Mouse (Mus musculus): ENCODE measurements around the gene Hdlbp. TPM values are rescaled to one million over a fixed set of nuclear protein-coding genes. Genes with fewer than 3 reads are reported as not detected.
"Not testable (repeated sequence)": the region's sequence is repeated elsewhere in the genome, so short reads cannot be mapped to it uniquely, and the experiment has no call there.

Gene Hdlbp
- polyA plus RNA-seq (2014; fragmentation: Nextera tagmentation; extraction: Ambion mirVana), result 137 and 144 TPM in 2 replicates

DNA sequence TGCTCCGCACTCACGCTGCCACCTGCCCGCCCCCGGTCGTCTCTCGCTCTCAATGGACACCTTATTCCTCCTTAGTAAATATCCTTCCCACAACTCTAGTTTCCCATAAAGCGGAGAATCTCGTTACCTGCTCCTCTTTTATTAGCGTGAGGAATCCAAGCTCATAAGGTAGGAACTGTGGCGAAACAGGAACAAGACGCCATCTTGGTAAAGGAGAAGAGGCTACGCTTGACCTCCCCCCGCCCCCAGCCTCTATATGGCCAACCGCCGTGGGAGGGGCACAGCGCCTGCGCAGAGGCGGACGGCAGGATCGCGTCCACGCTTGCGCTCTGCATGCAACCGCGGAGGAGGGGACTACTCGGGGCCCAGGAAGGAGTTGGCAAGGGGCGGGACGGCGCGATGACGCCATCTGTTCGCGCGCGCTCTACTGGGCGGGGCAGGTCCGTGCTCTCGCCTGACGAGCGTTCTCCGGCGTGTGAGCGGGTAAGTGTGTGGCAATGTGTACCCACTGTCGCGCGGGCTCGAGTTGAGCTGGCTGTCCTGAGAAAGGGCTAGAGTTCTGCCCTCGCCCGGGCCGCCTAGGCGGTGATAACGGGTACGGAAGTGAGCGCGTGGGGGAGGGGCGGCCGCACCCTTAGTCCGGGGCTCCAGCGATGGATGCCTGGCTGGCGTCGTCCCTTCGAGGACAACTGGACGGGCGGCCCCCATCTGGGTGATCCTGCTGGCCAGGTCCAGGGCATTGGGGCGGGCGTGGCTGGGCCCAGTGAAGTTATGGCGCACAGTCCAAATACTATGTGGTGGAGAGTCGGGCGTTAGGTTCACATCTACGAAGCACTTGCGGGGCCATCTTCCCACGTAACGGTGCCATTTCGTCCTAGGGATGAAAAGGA, at the start of gene Hdlbp:
Gene Hdlbp, minus strand, starts transcription at position 230 of the 890 bp plus-strand sequence.
- H3K4me1 ChIP-seq (ENCODE audit: control insufficient read depth, insufficient read depth, low read length), result peaks cover 10% of the 10 kb centered on the region
- H3K27ac ChIP-seq (ENCODE audit: low read depth, low read length), result peak within 1 kb of the TSS; percentile 98
- under 1% methylated on average over 74 of the region's 74 CpGs for WGBS (ENCODE audit: insufficient replicate concordance)
- peak; percentile 95 for ATAC-seq (replicated peaks; ENCODE audit: insufficient number of reproducible peaks, low FRiP score, low TSS enrichment)
- peak within 1 kb of the TSS; percentile 94 for H3K9ac ChIP-seq (ENCODE audit: low read depth, low read length)
- no peaks in the 10 kb centered on the region for H3K36me3 ChIP-seq (ENCODE audit: control insufficient read depth, insufficient read depth, low read length)
- H3K9me3 ChIP-seq (replicated peaks; ENCODE audit: control insufficient read depth, low read length), result no peaks in the 10 kb centered on the region
- no peaks in the 10 kb centered on the region for H3K27me3 ChIP-seq (ENCODE audit: control insufficient read depth, insufficient read depth, low read length)
- peak within 1 kb of the TSS; percentile 79 for H3K4me2 ChIP-seq
- H3K4me3 ChIP-seq (ENCODE audit: low read depth, low read length), result peak within 1 kb of the TSS; percentile 89

DNA sequence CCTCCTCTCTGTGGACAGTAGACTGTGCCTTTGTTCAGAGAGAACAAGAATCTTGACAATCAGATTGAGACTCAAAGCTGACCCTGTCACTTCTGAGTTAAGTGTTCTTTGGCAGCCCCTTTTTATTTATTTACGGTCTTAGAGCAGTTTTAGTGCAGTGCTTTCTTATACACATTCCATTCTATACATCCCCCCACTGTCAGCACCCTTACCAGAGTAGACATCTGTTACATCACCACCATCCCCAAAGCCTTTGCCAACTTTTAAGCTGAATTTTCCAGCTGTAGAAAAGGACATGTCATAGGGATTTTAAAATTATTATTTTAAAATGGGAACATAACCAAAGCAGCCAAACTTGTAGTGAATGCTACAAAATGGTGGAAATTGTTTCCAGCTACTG, 43.7 kb upstream of the Hdlbp start:
- Histone ChIP-seq H3K9ac (ENCODE audit: low read depth, low read length) (no peak overlapping the region), H3K27me3 (ENCODE audit: control insufficient read depth, insufficient read depth, low read length) (no peaks in the 10 kb centered on the region), H3K36me3 (ENCODE audit: control insufficient read depth, insufficient read depth, low read length) (no peaks in the 10 kb centered on the region; the same call in 1 of the 2 replicates), H3K27ac (ENCODE audit: low read depth, low read length) (no peak overlapping the region), H3K4me3 (ENCODE audit: low read depth, low read length) (no peak overlapping the region), H3K4me2 (no peak overlapping the region), H3K4me1 (ENCODE audit: control insufficient read depth, insufficient read depth, low read length) (no peaks in the 10 kb centered on the region), H3K9me3 (replicated peaks; ENCODE audit: control insufficient read depth, low read length) (no peaks in the 10 kb centered on the region)
- 76% methylated on average over 1 of the region's 1 CpGs for WGBS (ENCODE audit: insufficient replicate concordance)
- no peak for ATAC-seq (replicated peaks; ENCODE audit: insufficient number of reproducible peaks, low FRiP score, low TSS enrichment)

DNA sequence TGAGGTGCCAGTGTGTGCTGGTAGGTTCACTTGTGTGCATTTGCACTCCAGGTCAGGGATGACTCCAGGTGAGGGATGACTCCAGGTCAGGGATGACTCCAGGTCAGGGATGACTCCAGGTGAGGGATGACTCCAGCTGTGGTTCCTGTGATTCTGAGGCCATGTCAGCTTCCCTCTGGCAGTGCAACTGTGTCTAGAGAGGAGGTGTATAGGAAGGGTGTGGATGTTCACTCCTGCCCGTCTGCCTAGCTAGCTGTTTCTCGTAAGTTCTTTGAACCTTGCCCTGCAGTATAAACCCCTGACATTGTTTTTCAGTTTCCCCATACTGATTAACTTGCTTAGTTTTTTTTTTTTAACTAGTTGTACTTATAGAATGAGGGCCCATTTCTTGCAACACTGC, 42.9 kb upstream of the Hdlbp start:
- Histone ChIP-seq H3K27ac (ENCODE audit: low read depth, low read length) (no peak overlapping the region), H3K9me3 (replicated peaks; ENCODE audit: control insufficient read depth, low read length) (no peaks in the 10 kb centered on the region), H3K9ac (ENCODE audit: low read depth, low read length) (no peak overlapping the region), H3K36me3 (ENCODE audit: control insufficient read depth, insufficient read depth, low read length) (no peaks in the 10 kb centered on the region; the same call in 1 of the 2 replicates), H3K4me1 (ENCODE audit: control insufficient read depth, insufficient read depth, low read length) (no peaks in the 10 kb centered on the region), H3K4me2 (no peak overlapping the region), H3K27me3 (ENCODE audit: control insufficient read depth, insufficient read depth, low read length) (no peaks in the 10 kb centered on the region), H3K4me3 (ENCODE audit: low read depth, low read length) (no peak overlapping the region)
- WGBS (ENCODE audit: insufficient replicate concordance), result 73% methylated on average over 2 of the region's 2 CpGs
- ATAC-seq (replicated peaks; ENCODE audit: insufficient number of reproducible peaks, low FRiP score, low TSS enrichment), result no peak

DNA sequence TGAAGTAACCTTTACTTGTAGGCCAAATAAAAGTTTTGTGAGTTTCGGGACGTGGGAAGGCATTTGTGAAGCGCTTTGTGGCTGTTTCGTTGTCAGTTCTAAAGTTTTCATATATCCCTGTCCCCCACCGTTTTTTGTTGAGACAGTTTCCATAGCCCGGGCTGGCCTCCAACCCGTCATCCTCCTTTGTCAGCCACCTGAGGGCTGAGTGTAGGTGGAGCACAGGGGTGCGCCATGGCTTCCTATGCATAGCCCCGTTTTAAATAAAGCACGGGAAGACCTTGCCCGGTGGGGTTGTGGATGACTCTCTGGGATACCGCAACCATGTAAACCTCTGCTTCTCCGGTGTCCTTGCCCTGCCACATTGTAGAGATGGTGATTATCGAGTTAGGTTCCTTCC, 34.6 kb upstream of the Hdlbp start:
- H3K4me2 ChIP-seq, result no peak overlapping the region
- H3K36me3 ChIP-seq (ENCODE audit: control insufficient read depth, insufficient read depth, low read length), result no peaks in the 10 kb centered on the region
- H3K9ac ChIP-seq (ENCODE audit: low read depth, low read length), result no peak overlapping the region
- H3K27me3 ChIP-seq (ENCODE audit: control insufficient read depth, insufficient read depth, low read length), result no peaks in the 10 kb centered on the region
- no peaks in the 10 kb centered on the region for H3K9me3 ChIP-seq (replicated peaks; ENCODE audit: control insufficient read depth, low read length)
- WGBS (ENCODE audit: insufficient replicate concordance), result 73% methylated on average over 14 of the region's 14 CpGs
- H3K4me1 ChIP-seq (ENCODE audit: control insufficient read depth, insufficient read depth, low read length), result peaks cover 7% of the 10 kb centered on the region; the same call in 1 of the 2 replicates
- no peak overlapping the region for H3K4me3 ChIP-seq (ENCODE audit: low read depth, low read length)
- H3K27ac ChIP-seq (ENCODE audit: low read depth, low read length), result no peak overlapping the region
- no peak for ATAC-seq (replicated peaks; ENCODE audit: insufficient number of reproducible peaks, low FRiP score, low TSS enrichment)

DNA sequence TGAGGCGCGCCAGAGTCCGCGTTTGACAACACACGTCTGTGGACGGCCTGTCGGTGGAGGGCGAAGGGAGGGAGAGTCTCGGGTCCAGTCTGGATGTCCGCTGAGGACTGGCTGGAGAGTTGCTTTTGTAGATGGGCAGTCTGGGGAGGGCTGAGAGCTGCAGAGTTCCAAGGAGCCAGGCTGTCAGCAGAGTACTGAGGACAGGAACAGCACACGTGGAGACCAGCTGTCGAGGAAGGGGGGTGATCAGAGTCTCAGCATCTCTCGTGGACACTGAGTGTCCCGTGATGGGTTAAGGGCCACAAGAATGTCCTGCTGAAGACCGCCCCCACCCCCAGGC, 33.7 kb upstream of the Hdlbp start:
- peak overlapping the region; percentile 85 for H3K9ac ChIP-seq (ENCODE audit: low read depth, low read length)
- peak overlapping the region; percentile 94 for H3K4me2 ChIP-seq
- H3K27ac ChIP-seq (ENCODE audit: low read depth, low read length), result peak overlapping the region; percentile 66
- peak; percentile 39 for ATAC-seq (replicated peaks; ENCODE audit: insufficient number of reproducible peaks, low FRiP score, low TSS enrichment)
- peaks cover 7% of the 10 kb centered on the region; the same call in 1 of the 2 replicates for H3K4me1 ChIP-seq (ENCODE audit: control insufficient read depth, insufficient read depth, low read length)
- H3K9me3 ChIP-seq (replicated peaks; ENCODE audit: control insufficient read depth, low read length), result no peaks in the 10 kb centered on the region
- peak overlapping the region; percentile 75 for H3K4me3 ChIP-seq (ENCODE audit: low read depth, low read length)
- no peaks in the 10 kb centered on the region for H3K27me3 ChIP-seq (ENCODE audit: control insufficient read depth, insufficient read depth, low read length)
- WGBS (ENCODE audit: insufficient replicate concordance), result 1% methylated on average over 15 of the region's 15 CpGs
- H3K36me3 ChIP-seq (ENCODE audit: control insufficient read depth, insufficient read depth, low read length), result peaks cover 3% of the 10 kb centered on the region; the same call in 1 of the 2 replicates

DNA sequence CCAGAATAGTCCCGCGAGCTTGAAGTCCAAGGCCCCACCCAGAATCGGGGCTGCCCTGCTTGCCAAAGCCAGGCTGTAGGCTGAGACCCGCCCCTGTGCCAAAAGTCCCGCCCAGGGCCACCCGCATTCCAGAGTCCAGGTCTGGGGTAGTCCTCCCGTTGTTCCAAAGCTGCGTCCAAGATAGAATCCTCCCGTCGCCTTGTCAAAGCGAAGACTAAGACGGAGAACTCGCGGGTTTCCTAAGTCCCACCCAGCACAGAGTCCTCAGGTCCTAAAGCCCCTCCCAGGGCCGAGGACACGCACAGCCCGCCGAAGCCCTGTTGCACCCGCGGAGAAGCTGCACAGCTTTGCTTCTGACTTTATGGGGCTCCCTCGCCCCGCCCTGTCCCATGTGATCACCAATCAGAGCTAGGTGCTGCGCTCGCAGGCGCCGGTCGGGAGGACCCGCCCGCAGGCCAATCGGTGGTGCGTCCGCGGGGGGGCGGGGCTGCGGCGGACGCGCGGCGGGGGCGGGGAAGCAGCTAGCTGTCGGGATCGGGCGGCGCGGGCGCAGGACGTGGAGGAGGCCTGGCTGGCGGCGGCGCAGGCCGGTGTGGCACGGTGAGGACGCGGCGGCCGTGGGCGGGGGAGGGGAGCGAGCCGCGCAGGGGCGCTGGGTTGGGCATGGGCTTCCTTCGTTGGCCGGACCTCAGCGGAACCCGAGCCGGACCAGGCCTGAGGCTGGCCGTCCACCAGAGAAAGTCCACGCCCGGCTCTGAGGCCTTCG, 33.2 kb upstream of the Hdlbp start, which contains the start of gene Farp2:
Gene Farp2, plus strand, starts transcription at position 495 of the 766 bp plus-strand sequence.
- Histone ChIP-seq H3K4me3 (ENCODE audit: low read depth, low read length) (peak within 1 kb of the TSS; percentile 75), H3K9ac (ENCODE audit: low read depth, low read length) (peak within 1 kb of the TSS; percentile 85), H3K4me1 (ENCODE audit: control insufficient read depth, insufficient read depth, low read length) (peaks cover 7% of the 10 kb centered on the region; the same call in 1 of the 2 replicates), H3K27me3 (ENCODE audit: control insufficient read depth, insufficient read depth, low read length) (no peaks in the 10 kb centered on the region), H3K36me3 (ENCODE audit: control insufficient read depth, insufficient read depth, low read length) (peaks cover 4% of the 10 kb centered on the region; the same call in 1 of the 2 replicates), H3K9me3 (replicated peaks; ENCODE audit: control insufficient read depth, low read length) (no peaks in the 10 kb centered on the region), H3K4me2 (peak within 1 kb of the TSS; percentile 94), H3K27ac (ENCODE audit: low read depth, low read length) (peak within 1 kb of the TSS; percentile 66)
- ATAC-seq (replicated peaks; ENCODE audit: insufficient number of reproducible peaks, low FRiP score, low TSS enrichment), result peak; percentile 98
- WGBS (ENCODE audit: insufficient replicate concordance), result 1% methylated on average over 71 of the region's 71 CpGs

DNA sequence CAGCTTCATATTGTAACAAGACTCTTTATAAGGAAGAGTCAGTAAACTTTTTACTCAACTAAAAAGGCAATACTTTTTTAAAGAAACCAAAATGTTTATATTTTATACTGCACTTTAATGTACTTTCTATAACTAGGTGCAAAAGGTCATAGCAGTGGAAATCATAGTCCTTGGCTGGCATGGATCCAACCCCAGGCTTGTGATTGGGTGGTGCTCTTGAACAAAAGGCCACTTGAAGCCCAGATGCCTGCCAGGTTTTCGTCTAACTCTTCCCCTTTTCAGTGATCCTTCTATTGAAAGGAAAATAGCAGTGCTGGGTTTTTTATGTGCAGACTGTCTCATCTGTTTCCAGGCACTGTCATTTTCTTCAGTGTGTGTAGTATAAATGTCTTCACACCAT, 30.0 kb upstream of the Hdlbp start:
- 42% methylated on average over 1 of the region's 1 CpGs for WGBS (ENCODE audit: insufficient replicate concordance)
- H3K4me2 ChIP-seq; H3K9me3 ChIP-seq (replicated peaks; ENCODE audit: control insufficient read depth, low read length); H3K9ac ChIP-seq (ENCODE audit: low read depth, low read length); H3K27me3 ChIP-seq (ENCODE audit: control insufficient read depth, insufficient read depth, low read length); H3K4me1 ChIP-seq (ENCODE audit: control insufficient read depth, insufficient read depth, low read length); H3K4me3 ChIP-seq (ENCODE audit: low read depth, low read length); H3K27ac ChIP-seq (ENCODE audit: low read depth, low read length); ATAC-seq (replicated peaks; ENCODE audit: insufficient number of reproducible peaks, low FRiP score, low TSS enrichment): not testable (repeated sequence)
- H3K36me3 ChIP-seq (ENCODE audit: control insufficient read depth, insufficient read depth, low read length), result peaks cover 20% of the 10 kb centered on the region

DNA sequence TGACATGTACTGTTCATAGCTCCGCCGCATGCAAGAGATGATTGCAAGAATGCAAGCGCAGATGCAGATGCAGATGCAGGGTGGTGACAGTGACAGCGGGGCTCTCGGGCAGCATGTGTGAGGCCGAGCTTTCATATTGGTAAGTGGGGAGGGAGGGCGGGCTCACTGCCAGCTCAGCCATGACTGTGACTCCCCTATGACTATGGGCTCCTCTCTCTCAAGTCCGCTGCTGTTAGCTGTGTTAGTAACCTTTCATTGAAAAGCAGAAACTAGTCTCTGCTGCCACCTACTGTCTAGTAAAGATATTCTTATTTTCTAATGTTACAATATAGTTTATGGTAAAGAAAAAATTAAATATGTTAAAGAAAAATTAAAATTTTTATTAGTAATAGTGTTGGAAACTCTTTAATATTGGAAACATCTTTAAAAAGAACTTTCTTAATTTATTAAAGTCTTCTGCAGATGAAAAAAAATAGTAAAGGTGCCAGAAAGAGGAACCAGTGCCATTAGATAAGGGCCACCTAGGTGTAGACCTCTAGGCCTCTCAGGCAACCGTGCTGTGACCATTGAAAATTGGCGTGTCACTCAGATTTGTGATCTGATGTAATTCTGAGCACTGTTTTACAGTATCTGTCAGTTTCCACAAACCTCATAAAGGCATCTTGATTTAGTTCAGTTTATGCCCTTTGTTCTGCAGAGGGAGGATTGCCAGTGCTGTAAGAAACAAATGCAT, 28.5 kb upstream of the Hdlbp start:
- Histone ChIP-seq H3K4me2 (no peak overlapping the region), H3K4me3 (ENCODE audit: low read depth, low read length) (no peak overlapping the region), H3K27ac (ENCODE audit: low read depth, low read length) (no peak overlapping the region), H3K27me3 (ENCODE audit: control insufficient read depth, insufficient read depth, low read length) (no peaks in the 10 kb centered on the region), H3K9ac (ENCODE audit: low read depth, low read length) (no peak overlapping the region), H3K9me3 (replicated peaks; ENCODE audit: control insufficient read depth, low read length) (no peaks in the 10 kb centered on the region), H3K36me3 (ENCODE audit: control insufficient read depth, insufficient read depth, low read length) (peaks cover 29% of the 10 kb centered on the region), H3K4me1 (ENCODE audit: control insufficient read depth, insufficient read depth, low read length) (peaks cover 7% of the 10 kb centered on the region; the same call in 1 of the 2 replicates)
- 54% methylated on average over 10 of the region's 10 CpGs for WGBS (ENCODE audit: insufficient replicate concordance)
- no peak for ATAC-seq (replicated peaks; ENCODE audit: insufficient number of reproducible peaks, low FRiP score, low TSS enrichment)

Data from heart, embryonic 11.5 days (tissue).